Comparison of ENCODE assay signal across 15 mouse cellular contexts in genomic region chr2:172793991-172794390, GRCm38 (mm10).
"Had no signal": no experiment of that assay in that cellular context is flagged by ENCODE, and none has a peak within 500 bp of the region (broad histone marks: within the 10 kb centered on the region; RNA-seq: fewer than 3 reads in every experiment).

No protein-coding gene starts in this region.

- H3K36me3 ChIP-seq: liver, embryonic 12.5 days; midbrain, embryonic 10.5 days; midbrain, embryonic 12.5 days; neural tube, embryonic 13.5 days had no signal

- ATAC-seq: liver, embryonic 12.5 days; midbrain, embryonic 16.5 days had no signal

- H3K27ac ChIP-seq: liver, embryonic 12.5 days; liver, embryonic 14.5 days; midbrain, embryonic 10.5 days; midbrain, embryonic 12.5 days; neural tube, embryonic 13.5 days had no signal

- H3K4me1 ChIP-seq: liver, embryonic 12.5 days had no signal

- H3K9ac ChIP-seq: liver, embryonic 12.5 days; liver, embryonic 14.5 days; lung, embryonic 14.5 days; midbrain, embryonic 12.5 days; neural tube, embryonic 13.5 days had no signal

- H3K9me3 ChIP-seq: liver, embryonic 12.5 days; midbrain, embryonic 10.5 days; midbrain, embryonic 12.5 days; neural tube, embryonic 13.5 days had no signal

- H3K4me3 ChIP-seq: liver, embryonic 12.5 days; midbrain, embryonic 10.5 days; midbrain, embryonic 12.5 days; myocyte; neural tube, embryonic 13.5 days had no signal

- DNase-seq: lung, adult 18-20 months; lung, embryonic 14.5 days; lung, postnatal 10 days; lung, postnatal 4 days; midbrain, embryonic 14.5 days; right cerebral cortex, postnatal 25 days; right cerebral cortex, postnatal 4 days; spleen, adult 18-20 months had no signal

- H3K4me2 ChIP-seq: liver, embryonic 12.5 days; lung, embryonic 14.5 days; midbrain, embryonic 12.5 days; neural tube, embryonic 13.5 days had no signal
